Mouse (Mus musculus) cerebral cortex, adult 2 months (tissue): Measurements from ENCODE around the gene Ktn1.

Experiments used
- WGBS: fragments of 180-500 bp; shearing (Covaris S2); methylation state at CpG from one replicate; pipeline ENCODE4 v1.1.7; 2018; 5-methylcytosine and 5-hydroxymethylcytosine counted together

Gene Ktn1

GRCm38 (mm10) chr14:47648218-47648617 lies at the start of gene Ktn1:
Ktn1 (plus strand) TSS chr14:47648448.
- WGBS: 27% methylated on average over 5 of the region's 5 CpGs

GRCm38 (mm10) chr14:47613254-47613653 lies 35.0 kb upstream of the Ktn1 start:
- 87% methylated on average over 7 of the region's 7 CpGs for WGBS

- WGBS: 79% methylated on average over 5 of the region's 5 CpGs
Measured at GRCm38 (mm10) chr14:47618891-47619290, 29.4 kb upstream of the Ktn1 start.

GRCm38 (mm10) chr14:47621901-47622300 lies 26.3 kb upstream of the Ktn1 start:
- 92% methylated on average over 5 of the region's 5 CpGs for WGBS

- WGBS: 71% methylated on average over 3 of the region's 3 CpGs
Measured at GRCm38 (mm10) chr14:47624837-47625236, 23.4 kb upstream of the Ktn1 start.

GRCm38 (mm10) chr14:47626143-47626542 lies 22.1 kb upstream of the Ktn1 start:
- 87% methylated on average over 4 of the region's 4 CpGs for WGBS

- WGBS: 76% methylated on average over 2 of the region's 2 CpGs
Measured at GRCm38 (mm10) chr14:47626812-47627211, 21.4 kb upstream of the Ktn1 start.

GRCm38 (mm10) chr14:47627360-47627759 lies 20.9 kb upstream of the Ktn1 start:
- WGBS: 85% methylated on average over 5 of the region's 5 CpGs

GRCm38 (mm10) chr14:47632419-47632818 lies 15.8 kb upstream of the Ktn1 start:
- WGBS: 63% methylated on average over 1 of the region's 1 CpGs

- 73% methylated on average over 9 of the region's 9 CpGs for WGBS
Measured at GRCm38 (mm10) chr14:47634410-47634809, 13.8 kb upstream of the Ktn1 start.

GRCm38 (mm10) chr14:47634846-47635245 lies 13.4 kb upstream of the Ktn1 start:
- WGBS: 78% methylated on average over 7 of the region's 7 CpGs

GRCm38 (mm10) chr14:47638316-47638895 lies 9.8 kb upstream of the Ktn1 start:
- 80% methylated on average over 4 of the region's 4 CpGs for WGBS

GRCm38 (mm10) chr14:47645620-47646019 lies 2.6 kb upstream of the Ktn1 start:
- 68% methylated on average over 7 of the region's 7 CpGs for WGBS

- WGBS: 81% methylated on average over 5 of the region's 5 CpGs
Measured at GRCm38 (mm10) chr14:47646246-47646645, 2.0 kb upstream of the Ktn1 start.

GRCm38 (mm10) chr14:47646696-47647516 lies 1.3 kb upstream of the Ktn1 start:
- WGBS: 79% methylated on average over 9 of the region's 9 CpGs

- under 1% methylated on average over 82 of the region's 82 CpGs for WGBS
Measured at GRCm38 (mm10) chr14:47648706-47649630, 720 bp downstream of the Ktn1 start.

GRCm38 (mm10) chr14:47649631-47650337 lies 1.5 kb downstream of the Ktn1 start:
- under 1% methylated on average over 46 of the region's 46 CpGs for WGBS

- 17% methylated on average over 6 of the region's 6 CpGs for WGBS
Measured at GRCm38 (mm10) chr14:47650338-47650720, 2.1 kb downstream of the Ktn1 start.

- 84% methylated on average over 4 of the region's 4 CpGs for WGBS
Measured at GRCm38 (mm10) chr14:47651272-47651671, 3.0 kb downstream of the Ktn1 start.

- WGBS: 78% methylated on average over 2 of the region's 2 CpGs
Measured at GRCm38 (mm10) chr14:47655444-47655843, 7.2 kb downstream of the Ktn1 start.

GRCm38 (mm10) chr14:47663844-47664469 lies 15.7 kb downstream of the Ktn1 start:
- WGBS: 47% methylated on average over 11 of the region's 11 CpGs
